Mouse (Mus musculus): Measurements from ENCODE around the gene Arg2. TPM values are rescaled to one million over a fixed set of nuclear protein-coding genes. Genes with fewer than 3 reads are reported as not detected.

The Arg2 gene
- total RNA-seq (2014; rRNA removed): 9.8 and 10.1 TPM in 2 replicates
- 19.5 and 20.5 TPM in 2 replicates for polyA plus RNA-seq (2015; fragmentation: Nextera tagmentation; extraction: Ambion mirVana)

DNA sequence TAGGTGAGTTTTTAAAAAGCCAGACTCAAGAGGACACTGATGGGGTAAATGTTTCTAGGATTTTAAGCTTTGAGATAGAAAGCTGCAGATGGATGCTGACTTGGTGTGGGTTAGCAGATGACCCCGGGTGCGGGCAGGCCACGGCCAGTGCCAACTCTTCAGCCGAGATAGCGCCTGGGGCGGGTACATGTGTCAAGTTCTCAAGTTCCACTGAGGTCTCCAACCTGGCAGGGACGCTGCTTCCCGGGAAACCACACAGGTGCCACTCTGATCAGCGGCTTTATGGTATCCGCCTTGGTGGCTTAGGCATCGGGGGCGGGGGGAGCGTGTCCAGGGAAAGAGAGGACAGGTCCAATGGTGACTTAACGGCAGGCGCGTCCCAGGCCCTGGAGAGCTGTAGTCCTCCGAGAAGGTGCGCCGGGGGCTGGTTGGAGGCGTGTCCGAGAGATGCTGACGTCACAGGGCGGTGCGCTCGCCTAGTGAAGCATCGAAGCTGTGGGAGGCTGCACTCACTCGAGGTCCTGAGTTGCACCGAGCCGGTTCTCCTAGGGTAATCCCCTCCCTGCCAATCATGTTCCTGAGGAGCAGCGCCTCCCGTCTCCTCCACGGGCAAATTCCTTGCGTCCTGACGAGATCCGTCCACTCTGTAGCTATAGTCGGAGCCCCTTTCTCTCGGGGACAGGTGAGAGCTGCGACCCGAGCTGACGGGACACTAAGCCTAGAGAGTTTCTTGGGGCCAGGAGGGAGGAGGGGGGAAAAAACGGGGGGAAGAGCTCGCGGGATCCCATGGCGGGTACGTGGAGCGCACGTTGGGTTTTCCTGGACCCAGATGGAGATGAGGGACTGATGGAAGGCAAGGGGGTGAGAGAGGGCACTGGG lies at the start of gene Arg2:
Gene Arg2 (plus strand): TSS at position 479 of the 879 bp plus-strand sequence.
- Histone ChIP-seq H3K4me3 (ENCODE audit: low read length) (peak within 1 kb of the TSS; percentile 54), H3K4me2 (ENCODE audit: low read depth, low read length) (peak within 1 kb of the TSS; percentile 87), H3K27ac (peak within 1 kb of the TSS; percentile 41; the same call in 1 of the 2 replicates), H3K36me3 (ENCODE audit: insufficient read depth, low read length) (no peaks in the 10 kb centered on the region), H3K9ac (replicated peaks; ENCODE audit: low read length) (peak within 1 kb of the TSS; percentile 61), H3K4me1 (ENCODE audit: insufficient read depth, low read length) (peaks cover 13% of the 10 kb centered on the region), H3K9me3 (ENCODE audit: low read length) (no peaks in the 10 kb centered on the region), H3K27me3 (ENCODE audit: insufficient read depth, low read length) (0 out of 2 replicates have a peak, but pooled peaks cover 4% of the 10 kb centered on the region)
- DNase-seq (ENCODE audit: low spot score): peak; percentile 77
- WGBS: under 1% methylated on average over 47 of the region's 47 CpGs
- peak; percentile 93 for ATAC-seq
- no peak for TF ChIP-seq CTCF (IDR thresholded peaks at IDR 0.05; ENCODE audit: low read depth)

DNA sequence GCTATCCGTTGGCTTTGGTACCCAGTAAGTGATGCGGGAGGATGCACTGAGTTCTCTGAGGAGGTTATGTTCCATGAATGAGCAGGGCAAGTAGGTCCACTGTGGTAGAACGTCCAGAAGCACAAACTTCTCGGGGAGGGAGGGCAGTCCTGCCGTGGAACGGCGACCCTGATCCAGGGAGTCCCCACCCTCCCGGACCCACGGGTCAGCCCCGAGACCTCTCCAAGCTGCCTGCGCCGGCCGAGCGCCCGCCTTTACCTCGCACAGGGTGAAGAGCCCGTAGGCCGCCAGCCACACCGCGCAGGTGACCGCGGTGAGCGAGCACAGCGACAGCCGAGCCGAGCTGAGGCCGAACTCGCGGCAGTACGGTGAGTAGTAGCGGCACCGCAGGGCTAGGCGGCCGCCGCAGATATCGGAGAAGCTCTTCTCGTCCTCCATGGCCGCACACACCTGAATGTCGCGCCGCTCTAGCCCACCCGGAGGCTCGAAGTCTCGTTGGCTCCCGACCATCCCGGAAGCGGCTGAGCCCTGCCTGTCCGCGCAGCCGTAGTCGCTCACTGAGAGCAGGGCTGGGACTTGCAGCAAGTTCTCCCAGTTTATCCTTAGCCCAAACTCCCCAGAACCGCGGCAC lies 41.3 kb upstream of the Arg2 start, which contains the start of gene Pigh:
Gene Pigh (minus strand): TSS at position 470 of the 631 bp plus-strand sequence.
- H3K4me2 ChIP-seq (ENCODE audit: low read depth, low read length): peak within 1 kb of the TSS; percentile 65
- TF ChIP-seq CTCF (IDR thresholded peaks at IDR 0.05; ENCODE audit: low read depth): 0 out of 2 replicates have a peak, but pooled peaks have one; percentile 10
- ATAC-seq (peak; percentile 98), DNase-seq (ENCODE audit: low spot score) (peak; percentile 96)
- peak within 1 kb of the TSS; percentile 89 for H3K9ac ChIP-seq (replicated peaks; ENCODE audit: low read length)
- H3K9me3 ChIP-seq (ENCODE audit: low read length): no peaks in the 10 kb centered on the region
- no peaks in the 10 kb centered on the region for H3K4me1 ChIP-seq (ENCODE audit: insufficient read depth, low read length)
- no peaks in the 10 kb centered on the region for H3K27me3 ChIP-seq (ENCODE audit: insufficient read depth, low read length)
- H3K36me3 ChIP-seq (ENCODE audit: insufficient read depth, low read length): no peaks in the 10 kb centered on the region
- peak within 1 kb of the TSS; percentile 68 for H3K4me3 ChIP-seq (ENCODE audit: low read length)
- peak within 1 kb of the TSS; percentile 64 for H3K27ac ChIP-seq
- WGBS: 0% methylated on average over 53 of the region's 53 CpGs

DNA sequence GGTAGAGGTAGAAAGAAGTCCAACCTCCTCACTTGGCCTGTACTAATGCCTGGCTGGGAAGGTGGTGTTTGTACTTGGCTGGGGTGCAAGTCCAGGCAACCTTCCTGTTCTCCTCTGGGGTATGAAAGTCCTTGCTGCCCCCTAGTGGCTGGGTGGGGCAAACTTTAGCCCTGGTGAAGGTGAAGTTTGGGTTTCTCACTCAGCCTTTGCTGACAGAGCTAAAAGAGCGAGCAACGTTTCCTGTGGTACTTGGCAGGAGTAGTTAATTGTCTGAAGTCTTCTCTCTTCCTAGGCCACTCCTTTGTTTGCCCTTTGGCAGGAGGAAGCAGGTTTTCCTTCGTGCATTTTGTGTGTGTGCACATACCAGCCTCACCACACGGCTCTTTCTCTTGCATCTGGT lies 38.0 kb upstream of the Arg2 start:
- WGBS: 47% methylated on average over 4 of the region's 4 CpGs
- no peak overlapping the region for H3K27ac ChIP-seq
- H3K27me3 ChIP-seq (ENCODE audit: insufficient read depth, low read length): no peaks in the 10 kb centered on the region
- no peak overlapping the region for H3K4me3 ChIP-seq (ENCODE audit: low read length)
- no peak overlapping the region for H3K9ac ChIP-seq (replicated peaks; ENCODE audit: low read length)
- peak; percentile 56 for TF ChIP-seq CTCF (IDR thresholded peaks at IDR 0.05; ENCODE audit: low read depth)
- H3K4me1 ChIP-seq (ENCODE audit: insufficient read depth, low read length): no peaks in the 10 kb centered on the region
- ATAC-seq: no peak
- no peak overlapping the region for H3K4me2 ChIP-seq (ENCODE audit: low read depth, low read length)
- H3K36me3 ChIP-seq (ENCODE audit: insufficient read depth, low read length): no peaks in the 10 kb centered on the region
- DNase-seq (ENCODE audit: low spot score): no peak
- H3K9me3 ChIP-seq (ENCODE audit: low read length): no peaks in the 10 kb centered on the region

DNA sequence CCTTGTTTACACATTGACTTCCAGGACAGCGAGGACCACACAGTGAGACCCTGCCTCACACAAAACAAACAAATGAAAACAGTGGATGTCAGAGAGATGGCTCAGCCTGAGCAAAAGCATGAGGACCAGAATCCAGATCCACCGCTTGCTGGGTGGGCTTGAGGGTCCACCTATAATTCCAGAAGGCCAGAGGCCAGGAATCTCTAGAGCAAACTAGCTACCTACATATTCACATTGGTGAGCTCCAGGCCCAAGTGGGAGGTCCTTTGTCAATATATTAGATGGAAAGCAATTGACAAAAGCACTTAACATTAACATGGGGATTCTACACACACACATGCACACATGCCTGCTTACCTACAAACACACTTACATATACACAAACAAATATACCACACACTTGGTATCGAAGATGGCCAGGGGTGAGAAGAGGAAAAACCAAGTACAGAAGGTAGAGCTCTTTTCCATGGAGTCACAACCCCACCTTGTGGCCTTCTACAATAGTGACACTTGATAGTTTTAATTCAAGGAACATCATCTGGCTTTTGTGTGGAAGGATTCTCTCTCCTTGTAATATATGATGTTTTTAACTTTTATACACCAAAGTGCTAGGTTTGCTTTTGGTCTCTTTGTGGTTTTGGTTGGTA lies 33.3 kb upstream of the Arg2 start:
- no peak overlapping the region for H3K27ac ChIP-seq
- no peaks in the 10 kb centered on the region for H3K36me3 ChIP-seq (ENCODE audit: insufficient read depth, low read length)
- H3K9me3 ChIP-seq (ENCODE audit: low read length): no peaks in the 10 kb centered on the region
- no peak overlapping the region for H3K4me3 ChIP-seq (ENCODE audit: low read length)
- no peak overlapping the region for H3K4me2 ChIP-seq (ENCODE audit: low read depth, low read length)
- peak; percentile 80 for DNase-seq (ENCODE audit: low spot score)
- H3K9ac ChIP-seq (replicated peaks; ENCODE audit: low read length): no peak overlapping the region
- peak; percentile 87 for TF ChIP-seq CTCF (IDR thresholded peaks at IDR 0.05; ENCODE audit: low read depth)
- no peaks in the 10 kb centered on the region for H3K4me1 ChIP-seq (ENCODE audit: insufficient read depth, low read length)
- H3K27me3 ChIP-seq (ENCODE audit: insufficient read depth, low read length): no peaks in the 10 kb centered on the region
- WGBS: 56% methylated on average over 3 of the region's 3 CpGs
- ATAC-seq: no peak

DNA sequence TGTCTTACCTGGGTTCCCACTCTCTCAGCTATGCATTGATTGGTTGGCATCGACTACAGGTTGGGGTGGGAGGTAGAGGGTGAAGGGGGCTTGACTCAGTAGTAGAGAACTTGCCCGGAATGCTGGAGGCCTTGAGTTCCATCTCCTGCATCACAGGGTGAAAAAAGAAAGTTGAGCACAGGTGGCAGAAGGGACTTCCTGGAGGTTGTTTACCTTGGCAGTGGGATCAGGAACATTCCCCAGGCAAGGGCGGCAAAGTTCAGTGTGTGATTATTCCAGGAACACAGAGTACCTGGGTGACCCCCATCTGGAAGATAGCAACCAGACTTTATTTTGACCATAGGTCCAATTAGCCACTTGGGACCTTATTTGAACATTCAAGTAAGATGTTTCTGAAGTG lies 26.8 kb upstream of the Arg2 start:
- Histone ChIP-seq H3K27ac (no peak overlapping the region), H3K36me3 (ENCODE audit: insufficient read depth, low read length) (no peaks in the 10 kb centered on the region), H3K9me3 (ENCODE audit: low read length) (no peaks in the 10 kb centered on the region), H3K9ac (replicated peaks; ENCODE audit: low read length) (no peak overlapping the region), H3K4me1 (ENCODE audit: insufficient read depth, low read length) (no peaks in the 10 kb centered on the region), H3K4me3 (ENCODE audit: low read length) (no peak overlapping the region), H3K4me2 (ENCODE audit: low read depth, low read length) (no peak overlapping the region), H3K27me3 (ENCODE audit: insufficient read depth, low read length) (no peaks in the 10 kb centered on the region)
- TF ChIP-seq CTCF (IDR thresholded peaks at IDR 0.05; ENCODE audit: low read depth): no peak
- no peak for DNase-seq (ENCODE audit: low spot score)
- 76% methylated on average over 3 of the region's 3 CpGs for whole genome bisulfite sequencing
- ATAC-seq: no peak

DNA sequence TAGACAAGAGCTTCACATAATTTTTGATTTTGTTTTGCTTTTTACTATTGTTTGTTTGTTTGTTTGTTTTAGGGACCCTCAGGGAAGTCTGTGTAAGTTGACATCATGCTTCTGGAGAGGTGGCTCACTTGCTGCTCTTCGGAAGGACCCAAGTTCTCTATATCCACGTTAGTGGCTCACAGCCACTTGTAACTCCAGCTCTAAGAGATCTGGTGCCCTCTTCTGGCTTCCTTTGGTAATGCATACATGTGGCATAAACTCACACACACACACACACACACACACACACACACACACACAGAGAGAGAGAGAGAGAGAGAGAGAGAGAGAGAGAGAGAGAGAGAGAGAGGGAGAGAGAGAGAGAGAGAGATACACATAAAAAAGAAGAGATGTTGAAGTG lies 26.0 kb upstream of the Arg2 start:
- Histone ChIP-seq H3K4me1 (ENCODE audit: insufficient read depth, low read length) (no peaks in the 10 kb centered on the region), H3K27ac (no peak overlapping the region), H3K36me3 (ENCODE audit: insufficient read depth, low read length) (no peaks in the 10 kb centered on the region), H3K9me3 (ENCODE audit: low read length) (no peaks in the 10 kb centered on the region), H3K9ac (replicated peaks; ENCODE audit: low read length) (no peak overlapping the region), H3K4me2 (ENCODE audit: low read depth, low read length) (no peak overlapping the region), H3K4me3 (ENCODE audit: low read length) (no peak overlapping the region), H3K27me3 (ENCODE audit: insufficient read depth, low read length) (no peaks in the 10 kb centered on the region)
- ATAC-seq: no peak
- WGBS: 80% methylated on average over 2 of the region's 2 CpGs
- peak; percentile 9; the same call in 1 of the 2 replicates for TF ChIP-seq CTCF (IDR thresholded peaks at IDR 0.05; ENCODE audit: low read depth)
- DNase-seq (ENCODE audit: low spot score): no peak
